Mouse (Mus musculus) myocyte (in vitro differentiated cells): Measurements from ENCODE around the gene Zfp775. TPM values are rescaled to one million over a fixed set of nuclear protein-coding genes. Genes with fewer than 3 reads are reported as not detected.

ENCODE experiments used
- H3K27me3 ChIP-seq: one replicate; pipeline ENCODE4 v1.6.1; 2011; ENCODE audit not compliant: control insufficient read depth, insufficient read depth, insufficient read length
- H3K36me3 ChIP-seq: one replicate; pipeline ENCODE4 v1.6.1; 2011; ENCODE audit not compliant: control insufficient read depth, insufficient read depth
- H3K4me2 ChIP-seq: one replicate; pipeline ENCODE4 v1.6.1; 2011; ENCODE audit warnings: low read depth, control low read depth
- H3K4me3 ChIP-seq: one replicate; pipeline ENCODE4 v1.5.1; 2011; ENCODE audit warnings: mild to moderate bottlenecking, control low read depth, moderate library complexity
- H3K79me2 ChIP-seq: one replicate; pipeline ENCODE4 v1.6.1; 2011; ENCODE audit not compliant: control insufficient read depth, insufficient read depth
- H3ac ChIP-seq: one replicate; pipeline ENCODE4 v1.6.1; 2011; ENCODE audit not compliant: control insufficient read depth, insufficient read length
- CEBPB ChIP-seq: IDR thresholded peaks from 2 replicates; pipeline ENCODE4 v1.6.1; 2011; ENCODE audit warnings: mild to moderate bottlenecking, moderate library complexity; ENCODE audit not compliant: poor library complexity, insufficient read depth, severe bottlenecking
- E2F4 ChIP-seq: IDR thresholded peaks from one replicate; pipeline ENCODE4 v1.6.1; 2011; ENCODE audit warnings: mild to moderate bottlenecking, control low read depth, moderate library complexity; ENCODE audit not compliant: insufficient read depth
- MAX ChIP-seq: IDR thresholded peaks from one replicate; pipeline ENCODE4 v1.6.1; 2011; ENCODE audit warnings: low read depth, mild to moderate bottlenecking, control low read depth
- MYOD1 ChIP-seq, 3 experiments: IDR thresholded peaks; one replicate each; pipeline ENCODE4 v1.6.1; 2011; ENCODE audit warnings: control low read depth in 2 of 3, low read depth in 2 of 3, mild to moderate bottlenecking in 2 of 3, moderate library complexity in 1 of 3; ENCODE audit not compliant: insufficient read length in 2 of 3, control insufficient read depth in 1 of 3
- MYOG ChIP-seq, 3 experiments: IDR thresholded peaks; one replicate each; pipeline ENCODE4 v1.6.1; 2011; ENCODE audit warnings: control low read depth in 2 of 3, low read depth in 2 of 3, mild to moderate bottlenecking in 2 of 3; ENCODE audit not compliant: insufficient read length in 2 of 3, control insufficient read depth in 1 of 3, insufficient read depth in 1 of 3
- POLR2A ChIP-seq: IDR thresholded peaks from one replicate; pipeline ENCODE4 v1.6.1; 2011; ENCODE audit warnings: low read depth, mild to moderate bottlenecking, control low read depth, moderate library complexity; ENCODE audit not compliant: insufficient read length
- POLR2AphosphoS2 ChIP-seq: IDR thresholded peaks from one replicate; pipeline ENCODE4 v1.6.1; 2011; ENCODE audit warnings: low read depth, control low read depth; ENCODE audit not compliant: insufficient read length
- REST ChIP-seq: IDR thresholded peaks from one replicate; pipeline ENCODE4 v1.6.1; 2011; ENCODE audit warnings: mild to moderate bottlenecking, control low read depth, moderate library complexity; ENCODE audit not compliant: insufficient read depth, insufficient read length
- SRF ChIP-seq: IDR thresholded peaks from one replicate; pipeline ENCODE4 v1.6.1; 2011; ENCODE audit warnings: low read depth; ENCODE audit not compliant: control insufficient read depth, insufficient read length
- TCF12 ChIP-seq: IDR thresholded peaks from one replicate; pipeline ENCODE4 v1.6.1; 2011; ENCODE audit warnings: mild to moderate bottlenecking, control low read depth; ENCODE audit not compliant: poor library complexity, insufficient read depth, severe bottlenecking
- TCF3 ChIP-seq: IDR thresholded peaks from one replicate; pipeline ENCODE4 v1.6.1; 2011; ENCODE audit warnings: low read depth, control low read depth; ENCODE audit not compliant: insufficient read length
- polyA plus RNA-seq: library from polyadenylated mRNA; unstranded; fragments of >200 nt; fragmentation: generic; extraction: Trizol; gene quantifications from one replicate; pipeline ENCODE4 v1.2.1, GENCODE M21; 2012; ENCODE audit warnings: missing spikeins

Zfp775 gene
- polyA plus RNA-seq: 4.1 TPM

GRCm38 (mm10) chr6:48601271-48602079 is at the start of gene Zfp775:
TSS of gene Zfp775 (plus strand) at chr6:48602063.
- Histone ChIP-seq H3K79me2 (peaks cover 5% of the 10 kb centered on the region), H3K36me3 (peaks cover 14% of the 10 kb centered on the region), H3ac (peak within 1 kb of the TSS; percentile 60), H3K4me2 (peak within 1 kb of the TSS; percentile 95), H3K27me3 (no peaks in the 10 kb centered on the region), H3K4me3 (peak within 1 kb of the TSS; percentile 59)
- TF ChIP-seq MYOG (IDR thresholded peaks at IDR 0.05; ENCODE audit: control insufficient read depth in 1 of 3, insufficient read depth in 1 of 3, insufficient read length in 2 of 3, low read depth in 2 of 3) (no peak), POLR2AphosphoS2 (peak; percentile 89), POLR2A (peak; percentile 78)

- H3K4me2 ChIP-seq: no peak overlapping the region
- no peaks in the 10 kb centered on the region for H3K27me3 ChIP-seq
- TF ChIP-seq REST: peak; percentile 92
- no peak for TF ChIP-seq MYOG (IDR thresholded peaks at IDR 0.05; ENCODE audit: control insufficient read depth in 1 of 3, insufficient read depth in 1 of 3, insufficient read length in 2 of 3, low read depth in 2 of 3)
- no peak overlapping the region for H3K4me3 ChIP-seq
- H3K79me2 ChIP-seq: no peaks in the 10 kb centered on the region
- no peaks in the 10 kb centered on the region for H3K36me3 ChIP-seq
- no peak overlapping the region for H3ac ChIP-seq
Observed at GRCm38 (mm10) chr6:48552918-48553317, 48.9 kb upstream of the Zfp775 start.

- TF ChIP-seq TCF12 (no peak), MYOD1 (IDR thresholded peaks at IDR 0.05; ENCODE audit: control insufficient read depth in 1 of 3, insufficient read length in 2 of 3, low read depth in 2 of 3) (no peak), SRF (no peak), E2F4 (no peak), POLR2AphosphoS2 (no peak)
- Histone ChIP-seq H3K79me2 (no peaks in the 10 kb centered on the region), H3K4me3 (peak overlapping the region; percentile 35), H3ac (no peak overlapping the region), H3K4me2 (peak overlapping the region; percentile 84), H3K27me3 (no peaks in the 10 kb centered on the region), H3K36me3 (no peaks in the 10 kb centered on the region)
Observed at GRCm38 (mm10) chr6:48553819-48554218, 48.0 kb upstream of the Zfp775 start.

- peak; percentile 31 for TF ChIP-seq POLR2A
- TF ChIP-seq MAX: no peak
- TF ChIP-seq TCF3: no peak
- TF ChIP-seq CEBPB: 0 out of 2 replicates have a peak, but pooled peaks have one; percentile 27
- no peak for TF ChIP-seq MYOG (IDR thresholded peaks at IDR 0.05; ENCODE audit: control insufficient read depth in 1 of 3, insufficient read depth in 1 of 3, insufficient read length in 2 of 3, low read depth in 2 of 3)
- no peak for TF ChIP-seq E2F4
- H3K4me3 ChIP-seq: peak within 1 kb of the TSS; percentile 35
- H3K27me3 ChIP-seq: no peaks in the 10 kb centered on the region
Observed at GRCm38 (mm10) chr6:48554280-48555103, 47.4 kb upstream of the Zfp775 start, which contains the start of gene Lrrc61. TSS of gene Lrrc61 (plus strand) at chr6:48554796.

GRCm38 (mm10) chr6:48555104-48555890 is 46.6 kb upstream of the Zfp775 start:
- Histone ChIP-seq H3K27me3 (no peaks in the 10 kb centered on the region), H3K4me3 (peak overlapping the region; percentile 35), H3K79me2 (no peaks in the 10 kb centered on the region), H3K4me2 (peak overlapping the region; percentile 84), H3ac (peak overlapping the region; percentile 45), H3K36me3 (no peaks in the 10 kb centered on the region)
- TF ChIP-seq TCF12: no peak
- peak; percentile 28 for TF ChIP-seq SRF

More at GRCm38 (mm10) chr6:48554280-48555103, 47.4 kb upstream of the Zfp775 start, which contains the start of gene Lrrc61:
- Histone ChIP-seq H3K79me2 (no peaks in the 10 kb centered on the region), H3K4me2 (peak within 1 kb of the TSS; percentile 84), H3ac (peak within 1 kb of the TSS; percentile 45), H3K36me3 (no peaks in the 10 kb centered on the region)
